Mouse (Mus musculus) C2C12 (cell line): ENCODE results near the gene Mslnl. TPM values are rescaled to one million over a fixed set of nuclear protein-coding genes. Genes with fewer than 3 reads are reported as not detected.

ENCODE experiments used
- H3K27me3 ChIP-seq: one replicate; pipeline ENCODE4 v1.6.1; 2011; ENCODE audit not compliant: control insufficient read depth, insufficient read depth, insufficient read length
- H3K36me3 ChIP-seq: one replicate; pipeline ENCODE4 v1.6.1; 2011; ENCODE audit not compliant: control insufficient read depth, insufficient read depth
- H3K4me3 ChIP-seq: one replicate; pipeline ENCODE4 v1.5.1; 2011; ENCODE audit warnings: mild to moderate bottlenecking, control low read depth; ENCODE audit not compliant: poor library complexity, insufficient read depth, severe bottlenecking
- H3K79me2 ChIP-seq: one replicate; pipeline ENCODE4 v1.6.1; 2011; ENCODE audit not compliant: control insufficient read depth, insufficient read depth
- H3K79me3 ChIP-seq: one replicate; pipeline ENCODE4 v1.6.1; 2011; ENCODE audit warnings: low read depth, control low read depth
- H3ac ChIP-seq: one replicate; pipeline ENCODE3; 2011; ENCODE audit warnings: low read depth; ENCODE audit not compliant: control insufficient read depth, insufficient read length
- CEBPB ChIP-seq: IDR thresholded peaks from one replicate; pipeline ENCODE4 v1.6.1; 2011; ENCODE audit warnings: low read depth, mild to moderate bottlenecking, control low read depth, moderate library complexity
- CTCF ChIP-seq: IDR thresholded peaks from one replicate; pipeline ENCODE4 v1.5.1; 2011; ENCODE audit not compliant: control insufficient read depth, insufficient read depth, insufficient read length
- FOSL1 ChIP-seq: IDR thresholded peaks from one replicate; pipeline ENCODE4 v1.8.0; 2011; ENCODE audit warnings: mild to moderate bottlenecking, low read length; ENCODE audit not compliant: poor library complexity, insufficient read depth, severe bottlenecking
- MAX ChIP-seq: IDR thresholded peaks from one replicate; pipeline ENCODE4 v1.6.1; 2011; ENCODE audit warnings: mild to moderate bottlenecking, control low read depth
- MYOD1 ChIP-seq: IDR thresholded peaks from one replicate; pipeline ENCODE4 v1.6.1; 2011; ENCODE audit warnings: low read depth; ENCODE audit not compliant: control insufficient read depth, insufficient read length
- MYOG ChIP-seq: IDR thresholded peaks from one replicate; pipeline ENCODE4 v1.6.1; 2011; ENCODE audit not compliant: control insufficient read depth, insufficient read length; ENCODE audit errors: extremely low read depth
- USF1 ChIP-seq: IDR thresholded peaks from one replicate; pipeline ENCODE4 v1.6.1; 2011; ENCODE audit warnings: low read depth, mild to moderate bottlenecking, control low read depth, moderate library complexity
- polyA plus RNA-seq: library from polyadenylated mRNA; unstranded; fragments of >200 nt; fragmentation: generic; extraction: Trizol; gene quantifications from one replicate; pipeline ENCODE4 v1.2.1, GENCODE M21; 2012; ENCODE audit warnings: missing spikeins

Mslnl gene
- polyA plus RNA-seq, 1 experiment = not detected

GRCm38 (mm10) chr17:25744311-25744710 lies 8.5 kb downstream of the Mslnl start:
- H3K79me2 ChIP-seq = no peaks in the 10 kb centered on the region
- no peak for TF ChIP-seq CTCF
- no peak for TF ChIP-seq MYOD1
- no peak for TF ChIP-seq MYOG
- no peak for TF ChIP-seq USF1
- no peak for TF ChIP-seq FOSL1
- no peak for TF ChIP-seq CEBPB
- TF ChIP-seq MAX = no peak
- H3K4me3 ChIP-seq = no peak overlapping the region
- H3K27me3 ChIP-seq = peaks cover 2% of the 10 kb centered on the region
- H3K36me3 ChIP-seq = no peaks in the 10 kb centered on the region
- no peaks in the 10 kb centered on the region for H3K79me3 ChIP-seq
- no peak overlapping the region for H3ac ChIP-seq

GRCm38 (mm10) chr17:25748238-25748637 lies 12.4 kb downstream of the Mslnl start:
- H3ac ChIP-seq = no peak overlapping the region
- H3K79me3 ChIP-seq = peaks cover 2% of the 10 kb centered on the region
- H3K79me2 ChIP-seq = peaks cover 12% of the 10 kb centered on the region
- TF ChIP-seq FOSL1 (no peak), MAX (no peak), MYOG (no peak), USF1 (no peak), CTCF (no peak), MYOD1 (no peak), CEBPB (no peak)
- H3K4me3 ChIP-seq = no peak overlapping the region
- H3K27me3 ChIP-seq = no peaks in the 10 kb centered on the region
- H3K36me3 ChIP-seq = no peaks in the 10 kb centered on the region

GRCm38 (mm10) chr17:25749314-25749713 lies 13.5 kb downstream of the Mslnl start:
- Histone ChIP-seq H3K79me2 (peaks cover 19% of the 10 kb centered on the region), H3K4me3 (no peak overlapping the region), H3K79me3 (peaks cover 2% of the 10 kb centered on the region), H3ac (no peak overlapping the region), H3K36me3 (no peaks in the 10 kb centered on the region), H3K27me3 (no peaks in the 10 kb centered on the region)
- TF ChIP-seq CEBPB = no peak
- no peak for TF ChIP-seq USF1
- TF ChIP-seq FOSL1 = no peak
- no peak for TF ChIP-seq MAX
- no peak for TF ChIP-seq MYOG
- no peak for TF ChIP-seq MYOD1
- TF ChIP-seq CTCF = no peak

GRCm38 (mm10) chr17:25751446-25751845 lies 15.6 kb downstream of the Mslnl start:
- H3K4me3 ChIP-seq = no peak overlapping the region
- H3K79me3 ChIP-seq = peaks cover 2% of the 10 kb centered on the region
- H3K36me3 ChIP-seq = no peaks in the 10 kb centered on the region
- no peak overlapping the region for H3ac ChIP-seq
- H3K27me3 ChIP-seq = no peaks in the 10 kb centered on the region
- peaks cover 19% of the 10 kb centered on the region for H3K79me2 ChIP-seq
- TF ChIP-seq MYOD1 = no peak
- TF ChIP-seq CTCF = no peak
- no peak for TF ChIP-seq MYOG
- TF ChIP-seq USF1 = no peak

GRCm38 (mm10) chr17:25754241-25754640 lies 18.4 kb downstream of the Mslnl start, which contains the start of gene Msln:
TSS of gene Msln (minus strand) at chr17:25754378.
- Histone ChIP-seq H3ac (peak within 1 kb of the TSS; percentile 45), H3K36me3 (no peaks in the 10 kb centered on the region), H3K4me3 (peak within 1 kb of the TSS; percentile 16), H3K79me2 (peaks cover 19% of the 10 kb centered on the region), H3K79me3 (peaks cover 2% of the 10 kb centered on the region), H3K27me3 (no peaks in the 10 kb centered on the region)
- TF ChIP-seq FOSL1 (no peak), CEBPB (no peak), MYOG (no peak), MYOD1 (no peak), CTCF (no peak), USF1 (no peak), MAX (no peak)

GRCm38 (mm10) chr17:25755086-25755485 lies 19.2 kb downstream of the Mslnl start:
- H3K79me3 ChIP-seq = peaks cover 2% of the 10 kb centered on the region
- no peaks in the 10 kb centered on the region for H3K36me3 ChIP-seq
- H3K27me3 ChIP-seq = no peaks in the 10 kb centered on the region
- no peak overlapping the region for H3ac ChIP-seq
- TF ChIP-seq USF1 (no peak), MYOD1 (no peak), MAX (no peak), CTCF (no peak), MYOG (no peak), FOSL1 (no peak), CEBPB (no peak)
- no peak overlapping the region for H3K4me3 ChIP-seq
- peaks cover 19% of the 10 kb centered on the region for H3K79me2 ChIP-seq
